Mouse (Mus musculus): ENCODE measurements at regions not wholly inside any gene's neighbourhood (a gene's known extent, or its start where the extent isn't known, plus 50 kb on each side); places are given as distances from the start of the nearest gene placed in this dataset.

DNA sequence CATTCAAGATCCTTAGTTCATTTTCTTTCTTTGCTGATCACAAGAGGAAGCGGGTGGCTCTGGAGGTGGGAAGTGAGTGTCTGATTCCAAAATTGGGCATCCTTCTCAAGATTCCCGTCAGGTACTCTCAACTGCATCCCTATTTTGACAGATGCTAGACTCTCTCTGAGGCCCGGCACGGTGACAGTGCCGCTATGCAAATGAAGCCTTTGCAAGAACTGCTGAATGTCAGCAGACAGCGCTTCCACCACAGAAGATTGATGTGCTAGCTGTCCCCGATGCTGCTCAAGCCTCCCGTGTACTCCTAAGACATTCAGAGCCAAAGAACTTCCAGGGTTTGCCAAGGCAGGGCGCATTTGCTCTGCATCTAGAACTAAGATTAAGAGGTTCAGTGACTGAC, 50.9 kb upstream of the Cpne4 start:
- Histone ChIP-seq H3K4me3 (ENCODE audit: insufficient read depth, low read depth, low read length) (no peak overlapping the region), H3K27ac (replicated peaks; ENCODE audit: low read depth, low read length) (no peak overlapping the region), H3K4me1 (ENCODE audit: control insufficient read depth, insufficient read depth, insufficient read length, low read length) (no peaks in the 10 kb centered on the region)

DNA sequence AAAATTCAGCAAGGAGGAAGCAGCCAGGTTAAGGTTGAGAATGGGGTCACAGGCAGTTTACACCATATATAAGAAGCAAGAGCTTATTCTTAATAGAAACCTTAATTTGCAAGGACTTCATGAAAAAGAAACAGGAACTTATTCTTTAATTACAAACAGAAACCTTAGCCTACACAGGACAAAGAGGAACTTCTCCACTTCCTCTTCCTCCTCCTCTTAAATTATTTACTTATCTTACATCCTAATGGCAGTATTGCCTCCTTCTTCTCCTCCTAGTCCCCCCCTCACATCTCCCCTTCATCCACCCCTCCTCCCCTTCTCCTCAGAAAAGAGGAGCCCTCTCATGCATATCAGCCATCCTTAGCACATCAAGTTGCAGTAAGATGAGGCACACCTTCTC, 56.4 kb upstream of the Cpne4 start:
- Histone ChIP-seq H3K4me1 (ENCODE audit: control insufficient read depth, insufficient read depth, insufficient read length, low read length) (no peaks in the 10 kb centered on the region), H3K4me3 (ENCODE audit: insufficient read depth, low read depth, low read length) (no peak overlapping the region), H3K27ac (replicated peaks; ENCODE audit: low read depth, low read length) (no peak overlapping the region)

DNA sequence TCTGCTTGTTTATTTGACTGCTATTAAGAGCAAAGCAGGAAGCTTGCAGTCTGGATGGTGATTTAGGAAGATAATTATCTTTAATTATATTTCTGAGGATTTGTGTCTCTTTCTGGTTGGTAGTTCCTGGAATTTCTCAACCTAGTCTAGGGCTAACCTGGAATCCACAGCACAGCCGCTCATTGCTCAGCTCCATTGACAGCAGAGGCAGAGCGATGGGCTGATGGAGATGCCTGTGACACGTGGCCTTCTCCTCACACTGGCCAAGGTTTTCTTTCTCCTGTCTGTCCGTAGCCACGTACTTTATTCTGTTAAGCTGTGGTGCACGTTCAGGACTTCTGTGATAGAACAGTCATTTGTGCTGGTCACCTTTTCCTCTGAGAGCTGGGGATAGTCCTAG, 57.7 kb upstream of the Cpne4 start:
- no peak overlapping the region for H3K27ac ChIP-seq (replicated peaks; ENCODE audit: low read depth, low read length)
- H3K4me3 ChIP-seq (ENCODE audit: insufficient read depth, low read depth, low read length) = no peak overlapping the region
- H3K4me1 ChIP-seq (ENCODE audit: control insufficient read depth, insufficient read depth, insufficient read length, low read length) = no peaks in the 10 kb centered on the region

DNA sequence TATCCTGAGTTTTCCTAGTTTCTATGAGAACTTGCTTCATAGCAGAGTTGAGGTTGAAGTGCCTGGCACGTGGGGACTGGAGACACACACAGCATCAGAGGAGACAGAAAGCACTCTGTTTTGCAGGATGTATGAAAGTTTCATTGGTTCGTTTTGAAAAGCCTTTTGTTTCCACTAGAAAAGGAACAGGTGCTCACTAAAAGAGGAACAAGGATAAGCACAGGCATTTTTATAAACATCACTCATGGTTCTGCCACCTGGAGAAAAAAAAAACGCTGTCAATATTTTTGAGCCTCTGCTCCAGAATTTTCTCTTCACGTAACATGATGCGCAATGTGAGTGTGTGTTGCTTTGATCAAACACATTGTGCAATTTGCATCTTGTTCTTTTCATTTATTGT, 64.6 kb upstream of the Cpne4 start:
- H3K4me3 ChIP-seq (ENCODE audit: insufficient read depth, low read depth, low read length) = no peak overlapping the region
- no peak overlapping the region for H3K27ac ChIP-seq (replicated peaks; ENCODE audit: low read depth, low read length)
- H3K4me1 ChIP-seq (ENCODE audit: control insufficient read depth, insufficient read depth, insufficient read length, low read length) = no peaks in the 10 kb centered on the region

DNA sequence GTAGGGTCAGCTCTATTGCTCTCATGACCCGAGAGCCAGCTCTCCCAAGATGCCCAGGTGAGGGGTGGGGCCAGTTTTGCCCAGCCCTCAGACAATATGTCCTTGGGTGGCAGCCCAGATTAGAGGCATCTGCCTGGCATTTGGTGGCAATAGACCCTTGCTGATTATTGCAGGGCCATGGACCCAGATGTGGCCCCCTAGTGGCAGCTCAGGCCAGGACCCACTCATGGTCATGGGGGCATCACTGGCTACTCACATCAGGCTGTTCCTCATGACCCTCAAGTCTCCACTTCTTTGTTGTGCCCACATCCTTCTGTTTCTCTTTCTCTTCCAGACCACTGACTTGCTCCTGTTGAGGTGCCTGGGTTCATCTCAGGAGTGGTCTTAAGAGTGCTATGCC, 66.4 kb upstream of the Cpne4 start:
- Histone ChIP-seq H3K27ac (replicated peaks; ENCODE audit: low read depth, low read length) (no peak overlapping the region), H3K4me1 (ENCODE audit: control insufficient read depth, insufficient read depth, insufficient read length, low read length) (no peaks in the 10 kb centered on the region), H3K4me3 (ENCODE audit: insufficient read depth, low read depth, low read length) (no peak overlapping the region)

DNA sequence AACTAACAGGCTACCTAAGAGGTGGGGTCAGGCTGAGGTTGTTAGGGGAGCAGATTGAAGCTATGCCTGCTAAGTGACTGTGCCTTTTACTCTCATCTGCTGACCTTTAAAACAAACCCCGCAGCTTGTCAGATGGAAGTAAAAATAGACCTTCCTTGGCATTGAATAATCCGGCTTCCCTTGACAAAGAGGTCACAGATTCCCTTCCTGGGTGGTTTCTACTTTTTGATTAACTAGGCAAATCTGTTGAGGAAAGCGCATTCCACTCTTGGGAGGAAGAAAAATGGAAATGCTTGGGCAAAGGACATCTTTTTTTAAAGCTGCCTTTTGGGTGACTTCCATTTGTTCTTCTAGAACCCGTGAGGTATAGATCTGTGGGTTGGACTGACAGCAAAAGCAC, 72.3 kb upstream of the Cpne4 start:
- H3K27ac ChIP-seq (replicated peaks; ENCODE audit: low read depth, low read length) = no peak overlapping the region
- no peak overlapping the region for H3K4me3 ChIP-seq (ENCODE audit: insufficient read depth, low read depth, low read length)
- no peaks in the 10 kb centered on the region for H3K4me1 ChIP-seq (ENCODE audit: control insufficient read depth, insufficient read depth, insufficient read length, low read length)

DNA sequence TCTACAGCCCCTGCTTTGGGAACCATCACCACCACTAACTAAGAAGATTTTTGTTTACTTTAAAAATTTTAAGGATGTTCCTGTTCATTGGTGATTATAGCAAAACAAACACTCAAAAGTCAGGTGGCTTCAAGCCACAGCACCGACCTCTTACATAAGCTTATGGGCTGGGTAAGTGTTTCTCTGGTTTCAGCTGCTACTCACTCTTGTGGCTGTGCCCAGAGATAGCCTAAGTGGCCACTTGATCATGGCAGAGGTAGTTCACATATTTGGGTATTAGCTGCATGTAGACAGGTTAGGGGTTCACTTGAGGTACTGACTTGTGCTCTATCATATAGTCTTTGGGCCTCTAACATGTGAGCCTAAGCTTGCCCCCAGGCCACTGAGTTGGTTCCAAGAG, 79.8 kb upstream of the Cpne4 start:
- no peaks in the 10 kb centered on the region; the same call in 1 of the 2 replicates for H3K4me1 ChIP-seq (ENCODE audit: control insufficient read depth, insufficient read depth, insufficient read length, low read length)
- no peak overlapping the region for H3K4me3 ChIP-seq (ENCODE audit: insufficient read depth, low read depth, low read length)
- no peak overlapping the region for H3K27ac ChIP-seq (replicated peaks; ENCODE audit: low read depth, low read length)

DNA sequence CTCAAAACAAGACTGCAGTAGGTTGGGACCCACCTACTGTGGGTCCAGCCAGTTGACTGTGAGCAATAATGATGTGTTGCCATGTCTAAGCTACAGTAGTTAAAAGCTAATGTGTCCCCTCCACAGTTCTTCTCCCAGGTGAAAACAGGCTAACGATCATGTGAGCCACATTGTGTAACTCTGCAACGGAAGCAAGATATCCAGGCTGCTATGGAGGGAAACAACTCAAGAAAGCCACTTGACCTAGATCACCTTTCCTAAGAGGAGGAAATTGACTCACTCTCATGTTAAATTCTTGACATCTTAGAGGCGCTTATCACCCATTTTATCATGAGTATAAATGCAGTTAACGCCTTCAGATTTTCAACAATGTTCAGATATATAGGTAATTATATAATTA, 83.4 kb upstream of the Cpne4 start:
- H3K4me1 ChIP-seq (ENCODE audit: control insufficient read depth, insufficient read depth, insufficient read length, low read length) = no peaks in the 10 kb centered on the region; the same call in 1 of the 2 replicates
- no peak overlapping the region for H3K4me3 ChIP-seq (ENCODE audit: insufficient read depth, low read depth, low read length)
- H3K27ac ChIP-seq (replicated peaks; ENCODE audit: low read depth, low read length) = no peak overlapping the region

DNA sequence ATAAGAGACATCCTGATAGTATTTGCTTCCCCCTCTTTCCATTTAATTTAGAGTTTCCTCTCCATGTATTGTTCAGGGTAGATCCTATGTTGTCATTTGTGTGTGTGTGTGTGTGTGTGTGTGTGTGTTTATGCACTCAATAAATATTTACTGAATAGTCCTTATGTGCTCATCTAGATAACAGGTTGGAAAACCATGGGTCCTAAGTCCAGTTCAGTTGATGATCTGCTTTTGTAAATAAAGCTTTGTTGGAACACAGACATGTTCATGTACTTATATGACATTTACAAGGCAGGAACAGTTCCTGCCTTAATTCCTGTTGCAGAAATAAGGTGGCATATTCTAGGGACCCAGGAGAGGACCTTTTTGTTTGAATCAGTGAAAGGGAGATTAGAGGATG, 87.0 kb upstream of the Cpne4 start:
- Histone ChIP-seq H3K4me3 (ENCODE audit: insufficient read depth, low read depth, low read length) (no peak overlapping the region), H3K27ac (replicated peaks; ENCODE audit: low read depth, low read length) (no peak overlapping the region), H3K4me1 (ENCODE audit: control insufficient read depth, insufficient read depth, insufficient read length, low read length) (no peaks in the 10 kb centered on the region)

DNA sequence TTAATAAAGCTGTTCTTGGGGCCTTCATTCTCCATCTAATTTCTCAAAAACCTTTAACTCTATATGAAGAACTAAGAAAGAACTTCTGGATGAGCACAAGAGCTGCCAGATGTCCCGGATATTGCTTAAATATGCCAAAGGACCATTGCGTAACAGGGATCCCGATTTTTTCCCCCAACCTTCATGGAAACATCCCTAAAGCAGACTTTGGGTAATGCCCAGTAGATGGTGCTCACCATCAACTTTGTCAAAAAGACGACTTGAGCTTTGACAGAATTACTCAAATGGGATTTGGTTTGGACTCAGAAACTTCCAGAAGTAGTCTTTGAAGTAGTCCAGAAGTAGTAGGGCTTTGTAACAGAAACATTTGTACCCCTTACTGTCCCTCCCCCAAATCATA, 89.5 kb upstream of the Cpne4 start:
- Histone ChIP-seq H3K27ac (replicated peaks; ENCODE audit: low read depth, low read length) (no peak overlapping the region), H3K4me1 (ENCODE audit: control insufficient read depth, insufficient read depth, insufficient read length, low read length) (no peaks in the 10 kb centered on the region), H3K4me3 (ENCODE audit: insufficient read depth, low read depth, low read length) (no peak overlapping the region)

DNA sequence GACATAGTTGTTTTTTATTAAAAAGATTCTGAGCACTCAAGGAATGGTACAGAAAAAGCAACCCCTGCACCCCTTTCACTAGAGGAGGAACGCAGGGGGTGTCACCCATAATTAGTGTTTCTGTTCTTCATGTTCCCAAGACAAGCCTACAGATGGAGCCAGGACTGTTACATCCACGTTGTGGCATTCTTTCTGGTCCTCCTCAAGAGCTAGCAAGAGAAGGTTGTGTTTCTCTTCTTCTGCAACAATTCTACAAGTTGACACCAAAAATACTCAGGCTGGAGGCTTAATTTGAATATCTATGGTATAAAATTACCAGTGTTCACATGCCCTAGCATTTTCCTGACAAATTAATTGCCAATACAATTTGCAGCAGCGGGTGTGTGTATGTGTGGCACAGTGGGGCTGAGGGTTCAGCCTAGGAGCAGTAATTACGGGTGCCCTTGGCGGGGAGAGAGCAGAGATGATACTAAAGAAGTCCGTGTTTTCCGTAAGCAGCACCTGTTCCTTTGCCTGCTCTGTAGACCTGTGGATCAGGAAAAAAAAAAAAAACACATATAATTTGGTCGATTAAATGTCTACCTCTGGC, 98.4 kb upstream of the Cpne4 start:
- no peak overlapping the region for H3K4me3 ChIP-seq (ENCODE audit: insufficient read depth, low read depth, low read length)
- H3K4me1 ChIP-seq (ENCODE audit: control insufficient read depth, insufficient read depth, insufficient read length, low read length) = no peaks in the 10 kb centered on the region
- no peak overlapping the region for H3K27ac ChIP-seq (replicated peaks; ENCODE audit: low read depth, low read length)

DNA sequence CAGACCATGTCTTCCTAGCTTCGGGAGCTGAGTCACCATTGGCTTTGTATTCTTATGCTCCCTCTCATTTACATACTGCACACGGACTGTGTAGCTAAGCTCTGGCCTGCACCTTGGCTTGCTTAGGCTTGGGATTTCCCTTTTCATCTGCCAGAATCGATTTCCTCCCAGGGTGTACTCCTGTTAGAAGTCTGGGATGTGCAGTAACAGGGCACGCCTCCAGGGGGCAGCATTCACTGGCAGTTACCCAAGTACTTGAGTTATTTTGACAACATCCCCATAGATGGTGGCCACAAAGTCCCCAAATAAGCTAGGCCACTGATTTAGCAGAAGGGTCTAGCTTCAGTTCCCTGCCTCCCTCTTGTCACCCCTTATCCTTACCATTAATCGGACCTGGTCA, 102.2 kb upstream of the Cpne4 start:
- H3K27ac ChIP-seq (replicated peaks; ENCODE audit: low read depth, low read length) = no peak overlapping the region

DNA sequence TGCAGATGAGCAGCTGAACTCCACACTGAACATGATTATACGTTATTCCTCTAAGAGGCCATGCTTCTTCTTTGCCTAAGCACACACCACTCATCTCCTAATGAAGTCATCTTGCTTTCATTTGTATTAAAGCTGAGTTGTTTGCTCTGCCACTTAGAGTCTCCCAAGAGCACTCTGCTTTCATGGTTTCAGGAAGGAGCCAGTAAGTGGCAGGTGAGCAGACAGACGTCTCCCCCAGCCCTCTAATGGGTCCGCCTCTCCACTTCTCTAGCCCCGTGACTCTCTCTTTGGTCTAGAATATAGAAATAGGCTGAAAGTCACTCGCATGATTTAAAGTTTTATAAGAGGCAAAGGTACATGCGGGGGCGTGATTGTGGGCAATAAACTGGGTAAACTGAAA, 103.8 kb upstream of the Cpne4 start:
- Histone ChIP-seq H3K4me3 (ENCODE audit: insufficient read depth, low read depth, low read length) (no peak overlapping the region), H3K4me1 (ENCODE audit: control insufficient read depth, insufficient read depth, insufficient read length, low read length) (no peaks in the 10 kb centered on the region), H3K27ac (replicated peaks; ENCODE audit: low read depth, low read length) (no peak overlapping the region)

More for the DNA sequence above, 102.2 kb upstream of the Cpne4 start:
- Histone ChIP-seq H3K4me3 (ENCODE audit: insufficient read depth, low read depth, low read length) (no peak overlapping the region), H3K4me1 (ENCODE audit: control insufficient read depth, insufficient read depth, insufficient read length, low read length) (no peaks in the 10 kb centered on the region)

DNA sequence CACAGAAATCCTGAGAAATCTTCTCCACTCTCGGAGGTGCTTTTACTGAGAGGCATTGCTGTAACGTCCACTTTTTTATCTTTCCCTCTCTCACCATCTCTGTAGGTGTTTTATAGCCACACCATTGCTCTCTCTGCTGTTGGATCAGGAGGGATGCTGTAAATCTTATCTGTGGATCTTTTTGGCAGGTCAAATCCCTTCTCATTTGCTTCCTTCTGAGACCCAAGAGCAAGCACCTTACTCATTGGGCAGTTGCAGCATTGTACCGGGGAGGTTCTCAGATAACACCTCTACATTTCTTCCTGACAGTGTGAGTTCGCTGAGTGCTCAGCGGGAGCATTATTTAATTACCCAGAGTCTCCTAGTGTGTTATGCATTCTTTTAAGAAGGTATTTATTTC, 75.5 kb upstream of the Acpp start:
- no peak overlapping the region for H3K27ac ChIP-seq (replicated peaks; ENCODE audit: low read depth, low read length)
- H3K4me1 ChIP-seq (ENCODE audit: control insufficient read depth, insufficient read depth, insufficient read length, low read length) = no peaks in the 10 kb centered on the region
- H3K4me3 ChIP-seq (ENCODE audit: insufficient read depth, low read depth, low read length) = no peak overlapping the region

DNA sequence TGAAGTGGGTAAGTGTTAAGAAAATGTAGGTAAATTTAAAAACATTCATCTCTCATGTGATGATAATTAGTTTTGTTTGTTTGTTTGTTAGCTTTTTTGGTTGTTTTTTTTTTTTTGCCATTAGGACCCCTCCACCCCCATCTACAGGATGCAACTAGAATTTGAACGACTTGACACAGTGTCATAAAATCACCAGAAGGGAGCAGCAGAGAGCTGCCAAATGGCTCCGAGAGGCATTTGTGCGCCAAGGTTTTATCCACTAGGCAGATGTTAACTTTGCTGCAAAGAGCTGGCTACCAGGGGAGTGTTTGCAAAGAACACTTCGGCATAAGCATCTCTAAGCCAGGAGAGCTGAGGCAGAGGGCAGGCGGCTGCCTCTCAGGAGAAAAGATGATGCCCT, 72.7 kb upstream of the Acpp start:
- Histone ChIP-seq H3K4me3 (ENCODE audit: insufficient read depth, low read depth, low read length) (no peak overlapping the region), H3K27ac (replicated peaks; ENCODE audit: low read depth, low read length) (no peak overlapping the region), H3K4me1 (ENCODE audit: control insufficient read depth, insufficient read depth, insufficient read length, low read length) (no peaks in the 10 kb centered on the region)

DNA sequence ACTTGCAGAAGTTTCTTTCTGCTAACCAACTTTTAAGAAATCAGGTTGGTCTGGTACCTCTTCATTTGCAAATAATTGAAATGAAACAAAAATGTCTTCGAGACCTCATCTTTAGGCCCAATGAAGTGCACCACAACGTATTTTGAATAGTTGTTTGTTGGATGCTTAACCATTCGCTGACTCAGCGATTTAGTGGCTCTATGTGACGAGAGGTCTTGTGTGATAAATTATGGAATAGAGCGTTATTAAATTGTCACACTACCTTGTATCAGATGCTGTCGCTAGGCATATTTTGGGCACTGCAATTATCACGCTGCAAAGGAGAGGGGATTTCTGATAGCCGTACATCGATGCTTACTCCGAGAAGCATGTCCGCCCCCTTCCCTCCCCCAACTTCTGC, 71.8 kb upstream of the Acpp start:
- no peak overlapping the region for H3K4me3 ChIP-seq (ENCODE audit: insufficient read depth, low read depth, low read length)

More for the DNA sequence above, 71.8 kb upstream of the Acpp start:
- Histone ChIP-seq H3K4me1 (ENCODE audit: control insufficient read depth, insufficient read depth, insufficient read length, low read length) (no peaks in the 10 kb centered on the region), H3K27ac (replicated peaks; ENCODE audit: low read depth, low read length) (no peak overlapping the region)
